Mouse (Mus musculus): Measurements from ENCODE around the gene Rassf4. TPM values are rescaled to one million over a fixed set of nuclear protein-coding genes. Genes with fewer than 3 reads are reported as not detected.

The Rassf4 gene
- polyA plus RNA-seq (2015; fragmentation: Nextera tagmentation; extraction: Ambion mirVana): 6.2 and 6.5 TPM in 2 replicates

- peak within 1 kb of the TSS; percentile 47 for H3K27ac ChIP-seq (ENCODE audit: low read length)
- no peaks in the 10 kb centered on the region for H3K27me3 ChIP-seq (ENCODE audit: control insufficient read depth, insufficient read depth, low read length)
- WGBS: under 1% methylated on average over 44 of the region's 44 CpGs
- H3K4me2 ChIP-seq (ENCODE audit: low read depth, low read length): peak within 1 kb of the TSS; percentile 72
- ATAC-seq (replicated peaks; ENCODE audit: extremely low read depth, insufficient read depth, low FRiP score): peak; percentile 87
- H3K9ac ChIP-seq (ENCODE audit: low read length): peak within 1 kb of the TSS; percentile 50
- H3K36me3 ChIP-seq (ENCODE audit: control insufficient read depth, insufficient read depth): no peaks in the 10 kb centered on the region
- H3K9me3 ChIP-seq (replicated peaks; ENCODE audit: control insufficient read depth, low read length): no peaks in the 10 kb centered on the region
- peak within 1 kb of the TSS; percentile 51 for H3K4me3 ChIP-seq (ENCODE audit: low read length)
- H3K4me1 ChIP-seq (ENCODE audit: control insufficient read depth, insufficient read depth, low read length): peaks cover 28% of the 10 kb centered on the region
Observed at GRCm38 (mm10) chr6:116673471-116674282, at the start of gene Rassf4. TSS of gene Rassf4 (minus strand) at chr6:116673952.

- no peak overlapping the region for H3K4me3 ChIP-seq (ENCODE audit: low read length)
- no peak overlapping the region for H3K27ac ChIP-seq (ENCODE audit: low read length)
- peaks cover 22% of the 10 kb centered on the region for H3K4me1 ChIP-seq (ENCODE audit: control insufficient read depth, insufficient read depth, low read length)
- no peaks in the 10 kb centered on the region for H3K27me3 ChIP-seq (ENCODE audit: control insufficient read depth, insufficient read depth, low read length)
- no peak overlapping the region for H3K9ac ChIP-seq (ENCODE audit: low read length)
- H3K36me3 ChIP-seq (ENCODE audit: control insufficient read depth, insufficient read depth): no peaks in the 10 kb centered on the region
- H3K4me2 ChIP-seq (ENCODE audit: low read depth, low read length): no peak overlapping the region
- no peaks in the 10 kb centered on the region for H3K9me3 ChIP-seq (replicated peaks; ENCODE audit: control insufficient read depth, low read length)
- 48% methylated on average over 4 of the region's 4 CpGs for WGBS
- no peak for ATAC-seq (replicated peaks; ENCODE audit: extremely low read depth, insufficient read depth, low FRiP score)
Observed at GRCm38 (mm10) chr6:116718920-116719319, 45.2 kb upstream of the Rassf4 start.

- Histone ChIP-seq H3K27me3 (ENCODE audit: control insufficient read depth, insufficient read depth, low read length) (no peaks in the 10 kb centered on the region), H3K4me2 (ENCODE audit: low read depth, low read length) (no peak overlapping the region), H3K4me1 (ENCODE audit: control insufficient read depth, insufficient read depth, low read length) (peaks cover 22% of the 10 kb centered on the region), H3K9me3 (replicated peaks; ENCODE audit: control insufficient read depth, low read length) (no peaks in the 10 kb centered on the region), H3K36me3 (ENCODE audit: control insufficient read depth, insufficient read depth) (no peaks in the 10 kb centered on the region), H3K9ac (ENCODE audit: low read length) (no peak overlapping the region), H3K27ac (ENCODE audit: low read length) (no peak overlapping the region), H3K4me3 (ENCODE audit: low read length) (no peak overlapping the region)
- WGBS: 91% methylated on average over 4 of the region's 4 CpGs
- no peak for ATAC-seq (replicated peaks; ENCODE audit: extremely low read depth, insufficient read depth, low FRiP score)
Observed at GRCm38 (mm10) chr6:116718361-116718760, 44.6 kb upstream of the Rassf4 start.

- no peak overlapping the region for H3K4me2 ChIP-seq (ENCODE audit: low read depth, low read length)
- WGBS: 83% methylated on average over 7 of the region's 7 CpGs
Observed at GRCm38 (mm10) chr6:116717851-116718250, 44.1 kb upstream of the Rassf4 start.

GRCm38 (mm10) chr6:116716666-116717065 is 42.9 kb upstream of the Rassf4 start, which contains the start of gene Tmem72:
TSS of gene Tmem72 (minus strand) at chr6:116716913.
- Histone ChIP-seq H3K9me3 (replicated peaks; ENCODE audit: control insufficient read depth, low read length) (no peaks in the 10 kb centered on the region), H3K4me1 (ENCODE audit: control insufficient read depth, insufficient read depth, low read length) (peaks cover 22% of the 10 kb centered on the region), H3K27ac (ENCODE audit: low read length) (no peak within 1 kb of the TSS), H3K36me3 (ENCODE audit: control insufficient read depth, insufficient read depth) (no peaks in the 10 kb centered on the region), H3K27me3 (ENCODE audit: control insufficient read depth, insufficient read depth, low read length) (no peaks in the 10 kb centered on the region), H3K4me2 (ENCODE audit: low read depth, low read length) (no peak within 1 kb of the TSS), H3K9ac (ENCODE audit: low read length) (0 out of 2 replicates have a peak within 1 kb of the TSS, but pooled peaks have one; percentile 3), H3K4me3 (ENCODE audit: low read length) (no peak within 1 kb of the TSS)
- peak; percentile 33 for ATAC-seq (replicated peaks; ENCODE audit: extremely low read depth, insufficient read depth, low FRiP score)
- WGBS: 45% methylated on average over 8 of the region's 8 CpGs

More at GRCm38 (mm10) chr6:116717851-116718250, 44.1 kb upstream of the Rassf4 start:
- no peak overlapping the region for H3K9ac ChIP-seq (ENCODE audit: low read length)
- no peaks in the 10 kb centered on the region for H3K9me3 ChIP-seq (replicated peaks; ENCODE audit: control insufficient read depth, low read length)
- peaks cover 22% of the 10 kb centered on the region for H3K4me1 ChIP-seq (ENCODE audit: control insufficient read depth, insufficient read depth, low read length)
- H3K27ac ChIP-seq (ENCODE audit: low read length): no peak overlapping the region
- H3K27me3 ChIP-seq (ENCODE audit: control insufficient read depth, insufficient read depth, low read length): no peaks in the 10 kb centered on the region
- no peaks in the 10 kb centered on the region for H3K36me3 ChIP-seq (ENCODE audit: control insufficient read depth, insufficient read depth)
- no peak overlapping the region for H3K4me3 ChIP-seq (ENCODE audit: low read length)
- no peak for ATAC-seq (replicated peaks; ENCODE audit: extremely low read depth, insufficient read depth, low FRiP score)

GRCm38 (mm10) chr6:116715166-116715565 is 41.4 kb upstream of the Rassf4 start:
- 59% methylated on average over 2 of the region's 2 CpGs for WGBS
- H3K9ac ChIP-seq (ENCODE audit: low read length): no peak overlapping the region
- H3K4me2 ChIP-seq (ENCODE audit: low read depth, low read length): no peak overlapping the region
- H3K4me1 ChIP-seq (ENCODE audit: control insufficient read depth, insufficient read depth, low read length): peaks cover 22% of the 10 kb centered on the region
- H3K9me3 ChIP-seq (replicated peaks; ENCODE audit: control insufficient read depth, low read length): no peaks in the 10 kb centered on the region
- H3K36me3 ChIP-seq (ENCODE audit: control insufficient read depth, insufficient read depth): no peaks in the 10 kb centered on the region
- no peak overlapping the region for H3K4me3 ChIP-seq (ENCODE audit: low read length)
- no peak overlapping the region; the same call in 1 of the 2 replicates for H3K27ac ChIP-seq (ENCODE audit: low read length)
- ATAC-seq (replicated peaks; ENCODE audit: extremely low read depth, insufficient read depth, low FRiP score): no peak
- H3K27me3 ChIP-seq (ENCODE audit: control insufficient read depth, insufficient read depth, low read length): no peaks in the 10 kb centered on the region

GRCm38 (mm10) chr6:116714576-116714975 is 40.8 kb upstream of the Rassf4 start:
- no peaks in the 10 kb centered on the region for H3K27me3 ChIP-seq (ENCODE audit: control insufficient read depth, insufficient read depth, low read length)
- no peak overlapping the region for H3K9ac ChIP-seq (ENCODE audit: low read length)
- H3K4me2 ChIP-seq (ENCODE audit: low read depth, low read length): no peak overlapping the region
- no peaks in the 10 kb centered on the region for H3K9me3 ChIP-seq (replicated peaks; ENCODE audit: control insufficient read depth, low read length)
- ATAC-seq (replicated peaks; ENCODE audit: extremely low read depth, insufficient read depth, low FRiP score): peak; percentile 34; the same call in 1 of the 2 replicates
- no peak overlapping the region for H3K4me3 ChIP-seq (ENCODE audit: low read length)
- H3K27ac ChIP-seq (ENCODE audit: low read length): no peak overlapping the region; the same call in 1 of the 2 replicates
- H3K4me1 ChIP-seq (ENCODE audit: control insufficient read depth, insufficient read depth, low read length): peaks cover 22% of the 10 kb centered on the region
- 64% methylated on average over 5 of the region's 5 CpGs for WGBS
- no peaks in the 10 kb centered on the region for H3K36me3 ChIP-seq (ENCODE audit: control insufficient read depth, insufficient read depth)

GRCm38 (mm10) chr6:116713966-116714365 is 40.2 kb upstream of the Rassf4 start:
- no peak overlapping the region for H3K27ac ChIP-seq (ENCODE audit: low read length)
- H3K36me3 ChIP-seq (ENCODE audit: control insufficient read depth, insufficient read depth): no peaks in the 10 kb centered on the region
- no peaks in the 10 kb centered on the region for H3K27me3 ChIP-seq (ENCODE audit: control insufficient read depth, insufficient read depth, low read length)
- H3K4me1 ChIP-seq (ENCODE audit: control insufficient read depth, insufficient read depth, low read length): peaks cover 20% of the 10 kb centered on the region
- H3K9me3 ChIP-seq (replicated peaks; ENCODE audit: control insufficient read depth, low read length): no peaks in the 10 kb centered on the region
- 77% methylated on average over 3 of the region's 3 CpGs for WGBS
- H3K9ac ChIP-seq (ENCODE audit: low read length): no peak overlapping the region
- no peak for ATAC-seq (replicated peaks; ENCODE audit: extremely low read depth, insufficient read depth, low FRiP score)
- H3K4me2 ChIP-seq (ENCODE audit: low read depth, low read length): no peak overlapping the region
- no peak overlapping the region for H3K4me3 ChIP-seq (ENCODE audit: low read length)

- Histone ChIP-seq H3K4me2 (ENCODE audit: low read depth, low read length) (no peak overlapping the region), H3K9ac (ENCODE audit: low read length) (no peak overlapping the region), H3K4me1 (ENCODE audit: control insufficient read depth, insufficient read depth, low read length) (peaks cover 17% of the 10 kb centered on the region), H3K4me3 (ENCODE audit: low read length) (no peak overlapping the region), H3K9me3 (replicated peaks; ENCODE audit: control insufficient read depth, low read length) (no peaks in the 10 kb centered on the region), H3K36me3 (ENCODE audit: control insufficient read depth, insufficient read depth) (no peaks in the 10 kb centered on the region), H3K27ac (ENCODE audit: low read length) (no peak overlapping the region), H3K27me3 (ENCODE audit: control insufficient read depth, insufficient read depth, low read length) (no peaks in the 10 kb centered on the region)
- no peak for ATAC-seq (replicated peaks; ENCODE audit: extremely low read depth, insufficient read depth, low FRiP score)
- 88% methylated on average over 3 of the region's 3 CpGs for WGBS
Observed at GRCm38 (mm10) chr6:116712503-116712902, 38.8 kb upstream of the Rassf4 start.
